Mouse (Mus musculus) mesoderm, embryonic 11.5 days (tissue): ENCODE measurements around the gene Rbm24.

Source experiments
- DNase-seq: peaks from one replicate; pipeline ENCODE4 v3.0.0-alpha.2; 2012; ENCODE audit warnings: low read depth, low spot score

The Rbm24 gene

DNA sequence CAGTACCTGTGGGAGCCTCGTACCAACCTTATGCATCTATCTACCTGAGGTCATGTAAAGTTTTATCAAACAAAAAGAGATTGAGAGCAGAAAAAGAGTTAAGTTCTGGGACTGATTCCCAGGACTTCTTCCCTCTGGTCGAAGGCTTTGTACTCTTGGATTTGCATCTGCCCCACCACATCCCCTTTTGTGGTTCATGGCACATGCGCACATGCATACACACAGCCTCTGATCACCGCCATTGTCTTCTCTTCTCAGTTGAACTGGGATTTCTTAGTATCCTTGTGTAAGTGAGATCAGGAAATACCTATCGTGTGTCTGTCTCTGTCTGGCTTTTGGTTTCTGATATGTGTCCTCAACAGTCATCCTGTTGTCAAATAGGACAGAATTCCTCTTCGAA, 20.7 kb downstream of the Rbm24 start:
- DNase-seq: no peak

GRCm38 (mm10) chr13:46444021-46444420, 25.8 kb downstream of the Rbm24 start:
- no peak for DNase-seq

DNA sequence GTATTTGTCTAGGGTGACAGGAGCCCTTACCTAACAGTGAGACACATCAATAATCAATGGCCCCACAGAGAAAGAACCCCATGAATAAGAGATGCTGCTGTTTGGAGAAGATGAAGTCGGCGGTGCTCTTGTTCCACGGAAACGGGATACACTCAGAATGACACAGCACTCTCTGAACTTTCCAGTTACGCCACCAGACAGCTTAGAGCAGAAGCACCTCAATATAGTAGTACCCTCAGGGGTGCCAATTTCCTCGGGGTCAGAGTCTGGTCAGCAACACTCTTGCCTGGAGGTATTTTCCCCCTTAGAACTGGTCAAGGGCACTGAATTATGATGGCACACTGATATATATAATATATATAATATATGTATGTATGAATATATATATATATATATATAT, 27.8 kb downstream of the Rbm24 start:
- DNase-seq: no peak

GRCm38 (mm10) chr13:46448276-46448675, 30.0 kb downstream of the Rbm24 start:
- DNase-seq: no peak

GRCm38 (mm10) chr13:46449955-46450354, 31.7 kb downstream of the Rbm24 start:
- DNase-seq: no peak

GRCm38 (mm10) chr13:46450623-46451022, 32.4 kb downstream of the Rbm24 start:
- no peak for DNase-seq

- no peak for DNase-seq
These were observed 33.3 kb downstream of the Rbm24 start for GRCm38 (mm10) chr13:46451548-46451947.

DNA sequence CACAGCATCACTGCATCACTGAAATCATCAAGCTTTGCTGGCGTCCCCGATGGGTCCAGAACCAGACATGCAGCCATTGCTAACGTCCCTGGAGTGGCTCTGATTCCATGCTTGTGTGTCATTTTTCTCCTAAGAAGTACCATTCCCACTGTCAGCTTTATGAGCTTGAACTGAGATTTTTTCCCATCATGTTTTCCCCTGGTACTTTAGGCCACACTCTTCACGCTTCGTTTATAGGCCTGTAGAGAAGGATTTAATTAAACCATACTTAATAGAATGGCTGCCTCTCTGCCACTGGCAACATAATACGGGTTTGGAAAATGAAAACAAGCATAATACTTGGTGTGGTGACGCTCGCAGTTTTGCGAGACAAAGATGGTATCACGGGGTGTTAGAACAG, 41.3 kb downstream of the Rbm24 start:
- no peak for DNase-seq

- no peak for DNase-seq
These were observed 44.0 kb downstream of the Rbm24 start for GRCm38 (mm10) chr13:46462280-46462679.

DNA sequence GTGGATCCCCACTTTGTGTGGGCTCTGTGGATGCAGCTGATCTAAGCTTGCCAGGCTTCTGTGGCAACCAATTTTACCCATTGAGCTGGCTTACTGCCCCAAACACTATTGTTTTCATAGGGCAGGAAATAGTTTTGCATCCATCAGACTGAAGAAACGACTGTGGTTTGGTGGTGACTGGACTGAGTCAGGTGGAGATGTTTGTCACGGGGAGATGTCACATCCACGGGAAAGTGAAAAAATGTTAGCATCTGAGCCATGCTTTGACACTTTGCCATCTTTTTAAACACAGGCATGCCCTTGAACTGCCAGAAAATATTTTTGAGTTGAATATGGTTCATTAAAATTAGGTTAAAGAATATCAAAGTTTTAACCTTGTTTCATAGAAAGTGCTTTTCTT, 45.5 kb downstream of the Rbm24 start:
- no peak for DNase-seq

- no peak for DNase-seq
These were observed 50.0 kb downstream of the Rbm24 start for GRCm38 (mm10) chr13:46468251-46468650.

GRCm38 (mm10) chr13:46469536-46469935, 51.3 kb downstream of the Rbm24 start:
- no peak for DNase-seq
